Mouse (Mus musculus) brain, embryonic 14.5 days (tissue): ENCODE results near the gene Cdon. TPM values are rescaled to one million over a fixed set of nuclear protein-coding genes. Genes with fewer than 3 reads are reported as not detected.

Source experiments
- DNase-seq: peaks from one replicate; pipeline ENCODE4 v3.0.0-alpha.2; 2011; ENCODE audit warnings: low read depth
- CTCF ChIP-seq: fragments of 200-500 bp; IDR thresholded peaks from 2 replicates; pipeline ENCODE4 v1.5.1; 2012; ENCODE audit warnings: inconsistent platforms, mild to moderate bottlenecking, moderate library complexity, borderline replicate concordance; ENCODE audit not compliant: insufficient read depth, insufficient read length; ENCODE audit errors: extremely low read depth
- POLR2A ChIP-seq: fragments of 200-500 bp; IDR thresholded peaks from 2 replicates; pipeline ENCODE4 v1.6.1; 2012; ENCODE audit warnings: mild to moderate bottlenecking, inconsistent platforms, borderline replicate concordance; ENCODE audit not compliant: poor library complexity, insufficient read depth, insufficient read length, severe bottlenecking; ENCODE audit errors: extremely low read depth
- polyA plus RNA-seq: library from polyadenylated mRNA; depleted of rRNA; stranded (reverse); fragments of >200 nt; gene quantifications from 2 replicates; pipeline ENCODE4 v1.2.3, GENCODE M21; 2012

Cdon gene
- polyA plus RNA-seq, 1 experiment, result 22.4 TPM

DNA sequence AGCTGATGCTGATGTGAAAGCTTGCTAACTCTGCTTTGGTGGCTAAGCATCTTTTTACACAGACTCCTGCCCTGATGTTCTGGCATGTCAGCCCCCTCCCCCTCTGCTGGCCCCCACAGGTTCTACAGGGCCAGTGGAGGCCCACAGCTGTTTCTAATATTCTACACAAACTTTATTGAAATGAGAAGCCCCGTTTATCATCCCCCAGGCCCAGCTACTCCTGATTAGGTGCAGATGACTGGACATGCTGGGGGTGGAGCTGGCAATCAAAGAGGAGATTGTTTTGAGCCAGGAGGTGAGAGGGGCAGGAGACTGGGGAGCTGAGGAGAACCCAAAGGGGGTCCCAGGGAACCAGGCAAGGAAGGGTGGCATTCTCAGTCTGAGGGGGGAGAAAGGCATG lies 108.9 kb downstream of the Cdon start:
- no peak for DNase-seq
- TF ChIP-seq POLR2A (no peak), CTCF (no peak)

DNA sequence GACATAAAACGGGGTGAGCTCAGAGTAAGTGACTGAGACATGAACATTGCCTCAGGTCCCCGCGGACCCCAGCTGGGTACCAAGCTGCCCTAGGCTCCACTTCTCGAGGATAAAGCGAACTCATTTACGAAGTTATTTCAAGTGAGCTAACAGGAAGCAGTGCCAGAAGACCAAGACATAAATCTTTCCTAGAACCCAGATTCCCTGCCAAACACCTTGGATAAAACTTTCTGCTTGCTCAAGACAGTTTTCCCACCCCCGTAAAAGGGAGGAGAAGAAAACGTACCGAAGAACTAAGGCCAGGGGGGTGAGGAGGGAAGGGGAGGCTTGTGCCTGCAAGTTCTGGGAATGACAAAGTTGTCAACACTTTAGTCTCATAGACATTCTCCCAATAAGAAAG lies 112.3 kb downstream of the Cdon start:
- no peak for TF ChIP-seq POLR2A
- no peak for TF ChIP-seq CTCF

DNA sequence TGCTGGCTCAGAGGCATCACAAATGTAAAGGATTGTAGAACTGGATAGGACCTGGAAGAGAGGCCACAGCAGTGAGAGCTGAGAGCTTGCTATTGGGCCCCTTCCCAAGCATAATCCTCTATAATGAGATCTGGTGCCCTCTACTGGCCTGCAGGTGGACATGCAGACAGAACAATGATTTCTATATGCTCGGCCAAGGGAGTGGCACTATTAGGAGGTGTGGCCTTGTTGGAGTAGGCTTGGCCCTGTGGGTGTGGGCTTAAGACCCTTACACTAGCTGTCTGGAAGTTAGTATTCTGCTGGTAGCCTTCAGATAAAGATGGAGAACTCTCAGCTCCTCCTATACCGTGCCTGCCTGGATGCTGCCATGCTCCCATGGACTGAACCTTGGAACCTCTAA lies 114.2 kb downstream of the Cdon start:
- TF ChIP-seq POLR2A (no peak), CTCF (peak; percentile 84)
- DNase-seq, result peak; percentile 83

More for the DNA sequence above, 112.3 kb downstream of the Cdon start:
- DNase-seq, result no peak

DNA sequence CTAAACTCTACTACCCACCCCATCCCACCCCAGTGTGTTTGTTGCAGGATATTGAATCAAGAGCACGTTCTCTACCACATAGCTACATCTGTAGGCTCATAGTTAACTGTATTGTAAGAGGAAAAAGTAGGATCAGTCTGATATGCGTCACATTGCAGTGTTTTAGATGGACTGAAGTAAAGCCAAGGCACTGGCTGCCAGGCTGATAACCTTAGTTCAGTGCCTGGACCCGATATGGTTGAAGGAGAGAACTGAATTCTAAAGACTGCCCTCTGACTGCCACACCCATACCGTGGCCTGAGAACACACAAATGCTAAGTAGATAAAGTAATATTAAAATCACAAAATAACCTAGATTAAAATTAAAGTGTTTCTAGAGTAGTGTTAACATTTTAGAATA lies 114.9 kb downstream of the Cdon start:
- TF ChIP-seq CTCF (no peak), POLR2A (no peak)

DNA sequence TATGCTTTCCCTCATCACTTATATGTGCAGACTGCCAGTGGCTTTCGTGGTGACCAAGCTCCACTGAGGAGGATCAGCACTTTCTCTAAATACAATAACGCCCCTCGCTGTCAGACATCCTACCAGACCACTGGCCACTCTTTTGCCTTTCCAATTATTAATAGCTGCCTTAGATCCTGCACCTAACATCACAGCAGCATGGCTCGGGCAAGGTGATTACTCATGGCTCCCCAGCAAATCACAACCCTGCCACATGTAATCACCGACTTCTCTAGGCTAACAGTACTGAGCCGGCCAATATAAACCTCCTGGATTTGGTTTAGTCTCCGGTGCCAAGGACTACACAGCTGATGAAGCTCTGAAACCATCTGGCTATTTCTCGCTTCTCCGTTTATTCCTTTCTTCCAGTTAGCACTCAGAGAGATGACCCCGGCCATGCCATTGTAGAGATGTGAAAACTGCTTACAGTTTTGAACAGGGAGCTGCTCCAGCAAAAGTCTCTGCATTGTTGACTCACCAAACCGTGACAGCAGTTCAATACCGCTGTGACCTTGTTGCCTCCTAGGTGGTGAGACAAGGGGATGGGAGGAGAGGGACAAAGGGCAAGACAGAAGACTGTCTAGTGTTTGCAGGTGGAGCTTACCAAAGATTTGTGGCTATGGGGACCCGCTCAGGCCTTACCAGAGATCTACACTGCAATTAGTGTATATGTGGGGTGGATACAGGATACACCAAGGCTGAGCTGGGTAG lies 118.2 kb downstream of the Cdon start:
- peak; percentile 45 for DNase-seq
- TF ChIP-seq POLR2A, result no peak
- TF ChIP-seq CTCF, result no peak

More for the DNA sequence above, 114.9 kb downstream of the Cdon start:
- no peak for DNase-seq

DNA sequence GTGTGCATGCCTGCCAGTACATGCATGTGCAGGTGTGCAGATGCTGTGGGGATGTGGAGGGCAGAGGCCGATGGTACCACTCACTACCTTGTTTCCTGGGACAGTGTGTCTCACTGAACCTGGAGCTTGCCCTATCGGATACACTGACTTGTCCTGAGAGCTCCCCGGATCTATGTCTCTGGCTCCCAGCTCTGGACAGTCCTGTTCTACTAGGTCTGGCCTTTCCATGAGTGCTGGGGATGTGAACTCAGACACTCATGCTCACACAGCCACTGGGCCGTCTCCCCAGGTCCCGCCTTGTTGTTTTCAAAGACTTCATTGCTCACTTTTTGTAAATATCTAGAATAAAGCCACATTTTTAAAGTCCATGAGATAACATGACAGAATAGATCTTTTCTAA lies 120.1 kb downstream of the Cdon start:
- no peak for DNase-seq
- TF ChIP-seq CTCF, result no peak
- TF ChIP-seq POLR2A, result no peak

DNA sequence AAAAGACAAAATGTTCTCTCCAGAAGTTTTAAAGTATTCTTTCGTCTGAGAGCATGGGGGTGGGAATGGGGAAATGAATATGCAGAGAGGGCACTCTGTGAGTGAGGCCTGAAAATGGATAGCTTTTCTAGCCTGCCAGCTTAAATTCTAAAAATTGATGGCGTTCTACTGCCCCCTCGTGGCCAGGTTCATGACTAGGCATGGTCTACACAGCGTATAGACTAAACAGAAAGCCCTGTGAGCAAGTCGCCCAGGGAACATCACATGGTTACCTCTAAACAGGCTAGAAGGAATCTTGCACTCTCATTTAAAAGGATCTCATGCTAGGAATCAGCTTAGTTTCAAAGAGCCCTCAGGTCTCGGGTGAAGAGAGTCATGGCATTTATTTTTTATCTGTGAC lies 120.6 kb downstream of the Cdon start:
- DNase-seq, result peak; percentile 88
- TF ChIP-seq CTCF (peak; percentile 78; the same call in 1 of the 2 replicates), POLR2A (no peak)

DNA sequence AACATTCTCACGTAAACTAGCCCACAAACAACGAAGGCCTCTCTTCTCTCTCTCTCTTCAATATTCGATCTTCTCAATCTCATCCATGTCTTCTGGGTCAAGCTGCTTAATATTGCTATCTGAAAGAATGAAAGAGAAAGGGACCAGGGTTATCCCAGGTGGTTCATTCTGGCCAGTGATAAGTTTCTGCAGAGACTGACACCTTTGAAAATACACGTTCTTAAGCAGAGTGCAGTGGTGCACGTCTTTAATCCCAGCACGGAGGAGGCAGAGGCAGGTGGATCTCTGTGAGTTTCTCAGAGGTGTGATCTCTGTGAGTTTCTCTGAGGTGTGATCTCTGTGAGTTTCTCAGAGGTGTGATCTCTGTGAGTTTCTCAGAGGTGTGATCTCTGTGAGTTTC lies 121.0 kb downstream of the Cdon start:
- TF ChIP-seq CTCF, result no peak

DNA sequence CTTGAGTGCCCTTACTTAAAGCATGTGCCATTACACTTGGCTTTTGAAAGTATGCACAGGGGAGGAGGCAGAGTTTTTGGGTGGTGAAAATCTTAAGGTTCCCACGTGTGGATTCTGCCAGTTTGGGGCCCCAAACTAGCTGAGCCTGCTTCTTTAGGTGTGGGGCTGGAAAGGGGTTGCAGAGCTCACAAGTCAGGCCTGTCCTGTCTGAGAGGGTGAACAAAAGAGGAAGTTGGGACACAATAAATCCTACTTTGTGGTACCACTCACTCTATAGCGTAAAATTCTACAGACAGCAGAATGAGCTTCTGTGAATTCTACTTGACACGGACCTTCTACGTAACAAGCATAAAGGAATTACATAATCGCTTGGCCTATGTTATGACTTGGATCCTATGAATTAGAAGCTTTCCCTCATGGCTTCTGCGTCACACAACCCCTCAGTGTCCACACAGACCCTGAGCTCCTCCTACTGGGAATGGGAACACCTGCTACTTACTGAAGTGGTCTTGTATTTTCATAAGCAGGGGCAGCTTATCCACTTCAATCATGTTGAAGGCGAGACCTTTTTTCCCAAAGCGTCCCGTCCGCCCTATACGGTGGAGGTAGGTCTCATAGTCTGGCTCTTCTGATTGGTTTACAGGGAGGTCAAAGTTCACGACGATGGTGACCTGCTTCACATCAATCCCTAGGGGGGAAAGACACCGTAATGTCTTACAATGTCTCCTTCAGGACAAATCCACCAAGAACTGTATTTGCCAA lies 122.4 kb downstream of the Cdon start:
- TF ChIP-seq CTCF, result no peak
- no peak for TF ChIP-seq POLR2A
- DNase-seq, result no peak

More for the DNA sequence above, 121.0 kb downstream of the Cdon start:
- no peak for DNase-seq

DNA sequence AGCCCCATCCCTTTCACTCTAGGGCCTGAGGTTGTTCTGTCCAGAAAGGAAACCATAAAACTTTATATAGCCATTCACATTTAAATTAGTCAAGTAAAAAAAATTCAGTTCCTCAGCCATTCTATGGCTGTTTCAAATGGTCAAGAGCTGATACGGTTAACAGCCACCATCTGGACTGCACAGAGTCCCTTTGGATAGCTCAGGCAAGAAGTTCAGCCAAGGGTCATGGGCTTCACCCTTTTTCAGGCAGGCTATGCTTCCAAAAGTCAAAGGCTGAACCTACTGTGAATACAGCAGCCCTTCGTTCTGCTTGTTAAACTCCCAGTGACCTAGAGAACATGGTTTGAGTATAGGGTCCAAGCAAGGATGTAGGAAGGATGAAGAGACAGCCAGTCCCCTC lies 123.7 kb downstream of the Cdon start:
- DNase-seq, result no peak
- no peak for TF ChIP-seq CTCF
- TF ChIP-seq POLR2A, result no peak

DNA sequence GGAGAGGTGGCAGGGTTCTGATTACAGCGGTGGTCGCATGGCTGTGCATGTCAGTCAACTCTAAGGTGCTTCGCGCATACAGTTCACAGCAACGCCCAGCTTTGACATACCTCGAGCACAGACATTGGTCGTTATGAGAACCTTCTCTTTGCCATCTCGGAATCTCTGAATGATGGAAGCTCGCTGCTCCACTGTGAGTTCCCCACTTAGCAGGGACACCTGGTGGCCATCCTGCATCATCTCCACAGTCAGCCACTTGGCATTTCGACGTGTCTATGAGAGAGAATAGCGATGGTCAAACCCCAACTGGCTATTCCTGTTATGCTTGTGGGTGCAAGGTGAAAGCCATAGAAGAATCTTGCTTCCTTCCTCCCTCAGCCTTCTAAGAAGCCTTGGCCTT lies 124.8 kb downstream of the Cdon start:
- TF ChIP-seq POLR2A (no peak), CTCF (peak; percentile 35; the same call in 1 of the 2 replicates)
- DNase-seq, result no peak

DNA sequence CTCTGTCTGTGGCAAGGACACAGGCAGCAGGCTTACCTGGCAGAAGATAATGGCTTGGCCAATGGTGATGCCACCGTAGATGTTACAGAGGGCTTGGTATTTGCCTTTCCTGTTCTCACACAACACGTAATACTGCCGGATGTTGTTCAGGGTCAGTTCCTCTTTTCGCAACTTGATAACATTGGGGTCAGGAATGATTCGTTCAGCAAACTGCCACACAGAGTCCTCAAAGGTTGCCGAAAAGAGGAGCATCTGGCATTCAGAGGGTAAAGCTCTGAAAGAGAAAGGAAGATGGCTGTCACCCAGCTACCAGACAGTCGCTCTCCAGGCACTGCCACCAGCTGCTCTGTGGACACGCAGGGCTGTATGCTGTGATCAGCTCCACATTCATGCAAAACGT lies 125.8 kb downstream of the Cdon start:
- no peak for TF ChIP-seq CTCF
- TF ChIP-seq POLR2A, result no peak
- DNase-seq, result no peak
